Mouse (Mus musculus) hematopoietic stem cell, adult 5-6 weeks (primary cell): ENCODE measurements at regions not wholly inside any gene's neighbourhood (a gene's known extent, or its start where the extent isn't known, plus 50 kb on each side); places are given as distances from the start of the nearest gene placed in this dataset.

Experiments used
- ATAC-seq, 2 experiments: fragments of 125-278 bp in 1 of 2; replicated peaks in 1 of 2; 2 replicates each; pipeline ENCODE4 v1.8.0; 2016 to 2017; ENCODE audit warnings: inconsistent platforms in 2 of 2, mild to moderate bottlenecking in 2 of 2, moderate number of reproducible peaks in 2 of 2, low read depth in 1 of 2, moderate TSS enrichment in 1 of 2; ENCODE audit not compliant: low FRiP score in 2 of 2, poor library complexity in 2 of 2, severe bottlenecking in 2 of 2, insufficient read depth in 1 of 2, low TSS enrichment in 1 of 2

DNA sequence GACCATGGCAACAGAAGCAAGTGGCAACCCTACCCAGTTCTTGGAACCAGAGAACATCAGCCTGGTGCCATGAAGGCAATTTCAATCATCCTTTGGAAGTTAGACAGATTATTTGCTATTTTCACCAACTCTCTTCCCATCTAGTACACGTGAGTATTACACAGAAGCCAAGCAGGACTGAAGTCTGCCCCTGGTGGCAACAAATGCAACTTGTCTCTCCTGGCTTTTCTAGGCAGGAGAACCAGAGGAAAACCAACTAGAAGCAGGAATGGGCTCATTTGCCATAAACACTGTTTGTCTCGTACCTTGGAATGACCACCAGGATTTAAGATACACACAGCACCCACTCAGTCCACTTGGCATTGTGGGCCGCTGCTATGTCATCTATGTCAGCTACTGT lies 224.1 kb upstream of the Arid1b start:
- ATAC-seq: no peak

DNA sequence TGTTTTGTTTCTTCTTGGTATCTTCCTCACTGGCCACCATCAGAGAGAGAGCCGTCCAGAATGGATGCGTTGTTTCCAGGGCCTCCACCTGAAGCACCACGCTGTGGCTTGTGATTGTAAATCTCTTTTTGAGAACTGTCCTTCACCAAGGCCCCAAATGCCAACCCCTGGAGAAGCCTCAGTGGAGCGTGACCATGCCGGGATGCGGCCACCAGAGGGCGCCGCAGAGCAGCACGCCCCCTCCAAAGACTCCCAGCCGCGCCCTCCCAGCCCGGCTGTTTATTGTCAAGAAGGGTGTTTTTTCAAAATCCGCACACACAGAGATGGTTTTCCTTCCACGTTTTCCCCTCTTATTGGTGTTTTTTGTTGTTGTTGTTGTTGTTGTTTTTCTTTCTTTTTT lies 216.0 kb upstream of the Arid1b start:
- ATAC-seq: peak; percentile 82 to 89; a peak in 3 of 4 replicates

DNA sequence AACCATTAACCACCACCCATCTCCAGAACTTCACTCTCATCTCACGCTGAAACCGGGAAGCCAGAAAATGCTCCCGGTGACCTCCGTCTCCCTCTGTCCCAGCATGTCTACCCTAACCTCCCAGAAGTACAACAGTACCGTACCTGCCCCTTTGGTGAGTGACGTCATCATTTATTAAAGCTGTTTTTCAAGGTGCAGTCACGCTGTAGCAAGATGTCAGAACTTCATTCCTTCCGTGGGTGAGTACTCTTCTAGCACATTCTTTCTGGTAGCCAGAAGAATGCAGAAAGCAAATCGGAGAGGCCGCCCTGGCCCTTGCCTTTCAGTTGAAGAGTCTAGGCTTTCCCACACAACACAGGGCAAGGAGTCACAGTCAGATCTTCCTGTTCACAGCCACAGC lies 215.1 kb upstream of the Arid1b start:
- no peak for ATAC-seq

DNA sequence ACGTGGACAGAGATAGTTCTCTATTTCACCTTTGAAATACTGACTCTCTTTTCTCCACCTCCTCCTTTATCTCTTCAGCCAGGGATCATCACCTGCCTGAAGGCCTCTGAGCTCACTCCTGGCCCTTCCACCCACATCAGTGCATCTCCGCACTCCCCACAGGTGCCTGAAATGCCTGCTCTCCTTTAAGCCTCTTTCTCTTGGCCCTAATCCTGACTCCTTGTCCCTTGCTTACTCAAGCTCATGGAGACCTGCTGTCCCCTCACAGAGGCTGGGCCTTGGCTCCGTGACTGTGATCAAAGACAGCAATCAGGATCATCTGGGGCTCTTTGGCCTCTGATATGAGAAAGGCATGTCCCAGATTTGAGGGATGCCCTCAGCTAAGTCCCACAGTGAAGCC lies 212.5 kb upstream of the Arid1b start:
- ATAC-seq: no peak

DNA sequence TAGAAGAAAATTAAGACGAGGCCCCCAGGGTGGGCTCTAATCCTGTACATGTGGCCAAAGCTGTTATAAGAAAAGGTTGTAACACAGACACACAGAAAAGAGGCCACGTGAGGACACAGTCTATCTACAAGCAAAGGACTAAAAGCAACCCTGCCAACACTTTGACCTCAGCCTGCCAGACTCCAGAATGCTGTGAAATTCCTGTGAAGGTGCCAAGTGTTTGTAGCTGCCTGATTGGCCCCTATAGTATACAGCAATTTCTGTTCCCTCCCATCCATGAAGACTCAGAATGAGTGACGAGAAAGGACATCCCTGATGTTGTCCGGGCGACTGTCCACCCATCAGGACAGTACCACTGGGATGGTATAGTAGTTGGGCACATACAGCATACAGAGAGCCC lies 209.8 kb upstream of the Arid1b start:
- no peak for ATAC-seq

DNA sequence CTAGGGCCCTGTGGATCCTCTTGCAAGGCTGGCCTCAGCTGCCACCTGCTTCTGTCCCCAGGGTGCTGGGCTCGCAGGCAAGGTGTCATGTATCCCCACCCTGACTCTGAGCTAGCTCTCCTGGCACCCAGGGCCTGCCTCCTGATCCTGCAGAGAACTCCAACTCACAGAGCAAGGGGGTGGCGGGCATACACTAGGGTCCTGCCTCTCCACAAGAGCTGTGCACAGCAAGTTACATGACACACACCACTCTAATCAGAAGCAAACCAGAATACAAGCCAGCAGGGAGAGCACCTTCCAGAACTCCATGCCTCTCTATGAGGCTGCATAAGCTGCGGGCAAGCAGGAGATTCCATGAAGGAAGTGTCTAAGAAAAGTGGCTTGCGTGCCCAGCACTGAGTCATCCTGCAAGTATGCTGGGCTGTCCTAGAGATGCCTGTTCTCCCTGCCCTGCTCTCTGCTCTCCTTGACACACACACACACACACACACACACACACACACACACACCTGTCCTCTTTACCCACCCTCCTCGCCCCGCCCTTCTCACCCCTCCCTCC lies 208.8 kb upstream of the Arid1b start:
- no peak for ATAC-seq

DNA sequence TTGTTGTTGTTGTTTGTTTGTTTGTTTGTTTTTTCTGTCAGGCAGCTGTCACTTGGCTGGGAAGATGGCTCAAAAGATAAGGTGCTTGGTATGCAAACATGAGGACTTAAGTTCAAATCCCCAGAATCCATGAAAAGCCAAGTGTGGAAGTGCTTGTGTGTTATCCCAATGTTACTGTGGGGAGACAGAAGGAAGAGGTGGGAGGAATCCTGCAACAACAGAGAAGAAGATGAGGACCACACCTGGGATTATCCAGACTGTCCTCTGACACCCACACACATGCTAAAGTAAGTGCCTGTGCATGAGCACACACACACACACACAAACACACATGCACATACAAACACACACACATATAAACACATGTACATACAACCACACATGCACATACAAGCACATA lies 207.6 kb upstream of the Arid1b start:
- no peak for ATAC-seq

DNA sequence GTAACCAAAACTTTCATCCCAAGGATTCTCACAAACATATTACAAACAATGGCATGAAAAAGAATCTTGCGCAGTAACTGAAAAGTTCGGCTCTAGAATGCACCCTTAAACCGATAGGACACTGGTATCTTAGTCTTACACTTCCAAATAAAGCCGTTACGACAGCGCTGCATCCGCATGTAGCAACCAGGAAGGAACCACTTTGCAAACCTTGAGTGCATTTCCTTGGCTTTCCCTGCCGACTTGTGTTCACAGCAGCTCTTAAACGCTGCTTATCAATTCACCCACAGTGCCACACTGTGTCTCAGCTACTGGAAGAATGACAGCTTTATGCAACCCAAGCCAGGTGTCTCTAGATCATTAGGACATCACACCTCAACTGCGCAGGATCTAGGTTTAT lies 202.3 kb upstream of the Arid1b start:
- ATAC-seq: peak in 1 of 2 experiments; percentile 51; a peak in 2 of 4 replicates

DNA sequence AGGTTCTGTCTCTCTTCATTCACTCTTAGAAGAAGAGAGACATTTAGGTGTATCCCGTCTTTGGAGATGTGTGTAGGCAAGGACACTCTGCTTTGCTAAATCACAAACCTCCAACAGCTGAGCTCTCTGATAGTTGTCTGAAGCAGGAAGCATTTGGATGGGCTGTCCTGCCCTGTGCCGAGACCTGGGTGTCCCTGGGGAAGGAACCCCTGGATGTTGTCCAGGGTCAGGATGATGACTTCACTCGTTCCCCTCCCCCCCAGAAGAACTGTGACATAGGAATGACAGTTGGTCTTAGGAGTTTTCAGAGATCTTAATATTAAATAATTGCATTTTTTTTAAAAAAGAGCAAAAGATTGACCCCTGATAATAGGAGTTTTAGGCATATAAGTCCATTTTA lies 197.9 kb upstream of the Arid1b start:
- no peak for ATAC-seq

DNA sequence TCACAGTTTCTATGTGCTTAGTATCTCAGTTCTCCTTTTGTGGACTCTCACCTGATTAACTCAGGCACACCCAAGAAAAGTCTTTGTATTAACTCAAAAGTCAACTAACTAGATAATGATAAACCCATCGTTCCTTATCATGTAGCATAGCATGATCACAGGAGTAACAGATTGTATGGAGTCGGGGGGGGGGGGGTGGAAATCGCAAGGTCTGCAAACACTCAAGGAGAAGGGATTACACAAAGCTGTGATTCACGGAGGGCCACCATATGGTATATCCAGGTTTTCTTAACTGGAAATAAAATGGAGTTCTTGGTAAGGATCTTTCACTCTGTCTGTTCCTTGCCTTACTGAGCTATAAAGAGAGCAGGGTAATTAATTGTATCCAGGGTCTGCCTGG lies 190.1 kb upstream of the Arid1b start:
- ATAC-seq: no peak

DNA sequence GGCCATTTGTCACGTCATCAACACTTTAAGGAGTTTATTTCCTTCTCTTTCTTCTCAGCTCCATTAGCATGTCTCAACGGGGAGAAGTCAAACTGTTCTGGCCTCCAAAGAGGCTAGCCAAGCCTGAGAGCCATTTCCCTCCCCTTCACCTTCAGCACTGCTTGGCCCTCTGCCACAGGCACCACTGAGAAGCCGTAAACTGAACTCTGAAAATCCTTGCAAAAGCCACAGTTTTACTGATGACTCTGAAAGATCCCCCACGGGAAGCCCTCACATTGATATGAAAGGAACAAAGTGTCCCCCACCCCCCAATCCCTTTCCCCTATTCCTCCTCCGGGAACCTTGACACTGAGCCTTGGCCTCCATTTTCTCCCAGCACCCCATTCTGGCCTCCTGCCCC lies 188.1 kb upstream of the Arid1b start:
- no peak; a peak in 1 of 4 replicates for ATAC-seq

DNA sequence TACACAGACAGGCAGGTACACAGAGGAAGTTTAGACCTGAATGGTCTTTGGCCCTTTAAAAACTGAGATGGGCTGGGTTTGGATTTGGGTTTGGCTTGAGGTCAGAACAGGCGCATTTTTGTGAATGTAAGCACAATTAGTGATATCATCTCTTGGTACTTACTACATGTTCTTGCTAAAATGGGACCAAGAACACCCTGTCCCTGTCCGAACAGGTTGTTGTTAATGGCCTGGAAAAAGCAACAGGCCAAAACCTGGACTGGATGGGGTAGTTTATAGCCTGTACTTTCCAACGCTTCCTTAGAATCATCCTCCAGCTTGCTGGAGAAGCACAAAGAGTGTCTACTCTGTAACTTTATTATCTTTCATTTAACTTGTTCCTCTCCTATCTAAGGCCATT lies 185.2 kb upstream of the Arid1b start:
- no peak for ATAC-seq

DNA sequence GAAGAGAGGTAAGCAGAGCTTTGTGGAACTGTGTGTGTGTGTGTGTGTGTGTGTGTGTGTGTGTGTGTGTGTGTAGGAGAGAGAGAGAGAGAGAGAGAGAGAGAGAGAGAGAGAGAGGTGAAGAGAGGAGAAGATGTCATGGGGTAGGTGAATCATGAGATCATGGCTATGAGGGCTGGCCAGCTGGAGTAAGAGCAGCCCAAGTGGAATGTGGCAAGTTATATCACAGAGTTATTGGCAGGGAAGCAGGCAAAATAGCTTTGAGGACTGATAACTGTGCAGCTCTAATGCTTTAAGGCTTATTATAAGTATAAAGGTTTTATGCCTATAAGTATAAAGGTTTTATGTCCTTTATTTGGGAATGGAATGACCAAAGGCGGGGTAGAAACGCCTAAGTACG lies 180.9 kb upstream of the Arid1b start:
- ATAC-seq: no peak

DNA sequence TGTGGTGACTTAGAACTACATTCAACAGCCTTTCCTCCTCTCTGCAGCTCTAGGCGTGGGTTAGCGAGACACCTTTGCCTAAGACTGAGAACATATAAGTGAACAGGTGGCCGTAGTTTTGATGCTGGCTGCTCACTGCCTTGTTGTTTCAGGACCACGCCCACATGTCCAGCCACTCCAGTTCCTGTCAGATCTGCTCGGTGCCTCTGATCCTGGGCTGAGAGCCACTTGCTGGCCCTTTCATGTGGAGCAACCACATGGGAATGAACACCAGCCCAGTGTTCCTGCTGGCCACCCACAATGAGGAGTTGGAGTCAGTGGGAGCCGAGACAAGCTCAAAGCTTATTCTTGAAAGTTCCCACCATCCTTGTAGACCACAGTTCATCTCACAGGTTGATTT lies 180.5 kb upstream of the Arid1b start:
- no peak for ATAC-seq

DNA sequence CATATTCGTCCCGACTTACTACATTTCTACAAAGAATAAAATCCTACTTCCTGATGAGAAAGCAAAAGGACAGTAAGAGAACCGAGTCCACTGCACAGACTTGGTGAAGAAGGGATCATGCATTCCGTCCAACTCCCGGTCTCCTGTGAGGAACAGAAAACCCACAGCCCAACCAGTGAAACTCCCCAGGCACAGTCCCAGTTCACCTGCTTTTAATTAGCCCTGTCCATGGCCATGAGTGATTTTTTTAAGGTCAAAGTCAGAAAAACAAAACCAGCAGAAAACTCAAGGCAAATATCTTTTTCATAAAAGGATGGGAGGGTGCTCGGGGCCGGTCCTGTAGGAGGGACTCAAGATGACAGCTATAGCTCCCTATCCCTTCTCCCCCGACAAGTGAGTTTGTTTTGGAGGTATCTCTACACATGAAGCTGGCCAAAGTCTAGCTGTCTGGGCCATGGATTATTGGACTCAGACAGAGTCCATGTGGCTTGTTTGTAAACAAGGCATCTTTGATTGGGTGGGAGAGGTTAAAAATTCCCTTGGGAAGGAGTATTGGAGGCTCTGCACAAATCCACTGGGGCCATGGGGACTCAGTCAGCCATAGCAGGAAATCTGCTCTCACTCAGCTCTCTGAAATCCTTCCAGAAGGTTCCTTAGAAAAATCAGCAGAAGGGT lies 168.8 kb upstream of the Arid1b start:
- no peak for ATAC-seq

DNA sequence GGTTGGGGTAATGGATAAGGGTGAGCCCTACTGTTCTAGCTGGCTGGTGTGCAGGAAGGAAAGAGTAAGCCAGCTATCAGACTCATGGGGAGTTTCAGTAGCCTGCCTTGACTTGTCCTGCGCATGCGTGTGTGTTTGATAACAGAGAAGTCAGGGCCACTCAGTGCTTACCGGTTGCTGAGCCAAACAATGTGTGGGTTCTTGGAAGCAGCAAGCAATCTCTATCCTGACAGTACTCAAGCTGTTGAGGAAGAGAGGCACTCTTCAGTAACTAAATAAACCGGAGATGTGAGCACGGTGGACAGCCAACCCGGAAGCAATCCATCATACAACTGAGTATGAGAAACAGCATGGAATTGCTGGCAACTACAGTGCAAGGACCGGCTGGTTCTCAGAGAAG lies 160.1 kb upstream of the Arid1b start:
- ATAC-seq: no peak

DNA sequence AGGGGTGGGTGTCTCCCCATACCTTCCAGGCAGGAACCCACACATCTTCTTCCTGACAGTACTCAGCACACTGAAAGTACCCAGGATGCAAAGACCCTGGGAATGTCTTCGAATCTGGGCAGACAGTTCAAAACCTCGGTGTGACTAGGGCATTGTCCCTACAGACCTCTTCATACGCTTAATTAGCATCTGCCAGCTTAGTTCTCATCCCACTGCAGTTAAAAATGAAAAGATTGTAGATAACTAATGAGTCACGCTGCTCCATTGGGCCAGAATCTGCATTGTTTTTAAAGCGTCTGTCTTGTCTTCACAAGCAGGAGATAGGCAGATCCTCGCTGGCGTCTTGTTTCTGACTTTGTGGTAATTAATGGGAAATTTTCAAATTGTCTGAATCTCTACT lies 159.6 kb upstream of the Arid1b start:
- no peak for ATAC-seq

DNA sequence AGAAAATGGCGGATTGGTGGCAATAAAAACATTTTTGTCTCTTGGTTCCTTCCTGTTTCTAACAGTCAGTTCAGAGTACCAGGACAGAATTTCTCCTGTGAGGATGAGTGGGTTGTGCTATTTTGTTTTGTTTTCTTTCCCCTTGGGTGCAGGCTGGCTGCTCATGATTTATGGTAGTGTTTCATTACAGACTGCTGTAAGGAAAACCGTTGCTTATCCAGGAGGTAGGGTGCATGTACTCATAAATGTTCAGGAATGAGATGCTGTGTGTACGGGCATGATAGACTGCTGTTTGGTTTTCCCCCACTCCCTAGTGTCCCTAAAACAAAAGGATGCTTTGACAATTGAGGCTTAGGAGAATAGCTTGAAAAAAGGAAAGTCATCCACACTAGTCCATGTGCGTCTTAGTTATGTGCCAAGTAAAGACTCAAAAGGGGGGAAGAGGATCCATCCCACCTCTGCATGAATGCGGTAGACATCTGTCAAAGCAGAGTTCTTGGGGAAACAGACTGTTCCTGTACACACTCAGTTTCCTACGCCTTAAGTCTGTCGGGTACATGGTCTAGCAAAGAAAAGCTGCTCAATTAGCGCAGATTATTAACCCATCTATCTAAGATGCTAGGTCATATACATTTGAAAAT lies 158.9 kb upstream of the Arid1b start:
- no peak for ATAC-seq

DNA sequence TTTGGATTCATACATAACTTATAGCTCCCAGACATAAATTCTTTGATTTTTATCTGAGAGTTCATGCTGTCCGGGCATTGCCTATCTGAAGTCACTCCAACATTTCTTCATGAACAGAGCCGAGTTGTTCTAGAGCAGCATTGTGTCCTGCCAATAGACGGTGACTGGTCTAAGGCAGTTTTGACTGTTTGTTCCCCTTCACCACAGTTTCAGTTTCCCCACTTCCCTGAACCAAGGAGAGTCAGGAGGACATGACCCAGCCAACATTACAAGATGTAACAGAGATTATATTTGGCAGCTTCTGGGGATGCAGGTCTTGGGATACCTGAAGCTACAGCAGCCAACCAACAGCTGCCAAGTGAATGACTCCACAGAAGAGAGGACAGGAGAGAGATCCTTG lies 154.0 kb upstream of the Arid1b start:
- ATAC-seq: no peak
